Mouse (Mus musculus): ENCODE results near the gene Zfp618. TPM values are rescaled to one million over a fixed set of nuclear protein-coding genes. Genes with fewer than 3 reads are reported as not detected.

The Zfp618 gene
- polyA plus RNA-seq, 1 experiment from 2014 or later, result 6.7 TPM

GRCm38 (mm10) chr4:63158192-63158591 lies 192.8 kb downstream of the Zfp618 start:
- WGBS, result 88% methylated on average over 7 of the region's 7 CpGs
- Histone ChIP-seq H3K9ac (ENCODE audit: low read length) (no peak overlapping the region), H3K27ac (replicated peaks) (no peak overlapping the region), H3K27me3 (ENCODE audit: control insufficient read depth, insufficient read depth, low read length) (no peaks in the 10 kb centered on the region), H3K36me3 (ENCODE audit: control insufficient read depth, insufficient read depth, low read length) (no peaks in the 10 kb centered on the region), H3K9me3 (ENCODE audit: control insufficient read depth, low read length) (no peaks in the 10 kb centered on the region), H3K4me1 (replicated peaks; ENCODE audit: control insufficient read depth, insufficient read depth) (no peaks in the 10 kb centered on the region), H3K4me2 (replicated peaks; ENCODE audit: low read depth) (no peak overlapping the region), H3K4me3 (ENCODE audit: low read depth, low read length) (no peak overlapping the region)
- DNase-seq (ENCODE audit: low spot score) (no peak), ATAC-seq (ENCODE audit: low FRiP score, low TSS enrichment) (no peak)
- no peak for TF ChIP-seq CTCF (IDR thresholded peaks at IDR 0.05; ENCODE audit: low read depth)
- TF ChIP-seq EP300 (optimal IDR thresholded peaks at IDR 0.05), result no peak

GRCm38 (mm10) chr4:63158961-63159592 lies 193.7 kb downstream of the Zfp618 start:
- 15% methylated on average over 5 of the region's 5 CpGs for WGBS
- Histone ChIP-seq H3K9me3 (ENCODE audit: control insufficient read depth, low read length) (no peaks in the 10 kb centered on the region), H3K27me3 (ENCODE audit: control insufficient read depth, insufficient read depth, low read length) (no peaks in the 10 kb centered on the region), H3K4me3 (ENCODE audit: low read depth, low read length) (no peak overlapping the region), H3K4me1 (replicated peaks; ENCODE audit: control insufficient read depth, insufficient read depth) (no peaks in the 10 kb centered on the region), H3K4me2 (replicated peaks; ENCODE audit: low read depth) (no peak overlapping the region), H3K36me3 (ENCODE audit: control insufficient read depth, insufficient read depth, low read length) (no peaks in the 10 kb centered on the region), H3K27ac (replicated peaks) (peak overlapping the region; percentile 40; the same call in 1 of the 2 replicates), H3K9ac (ENCODE audit: low read length) (0 out of 2 replicates have a peak overlapping the region, but pooled peaks have one; percentile 23)
- DNase-seq (ENCODE audit: low spot score) (peak; percentile 92), ATAC-seq (ENCODE audit: low FRiP score, low TSS enrichment) (peak; percentile 81)
- TF ChIP-seq EP300 (optimal IDR thresholded peaks at IDR 0.05) (no peak), CTCF (IDR thresholded peaks at IDR 0.05; ENCODE audit: low read depth) (peak; percentile 99)

- no peak overlapping the region for H3K27ac ChIP-seq (replicated peaks)
- WGBS, result 86% methylated on average over 4 of the region's 4 CpGs
- no peak for ATAC-seq (ENCODE audit: low FRiP score, low TSS enrichment)
These were observed 200.3 kb downstream of the Zfp618 start for GRCm38 (mm10) chr4:63165636-63166035.

GRCm38 (mm10) chr4:63166323-63166722 lies 200.9 kb downstream of the Zfp618 start:
- Histone ChIP-seq H3K27ac (replicated peaks) (no peak overlapping the region), H3K9me3 (ENCODE audit: control insufficient read depth, low read length) (no peaks in the 10 kb centered on the region), H3K9ac (ENCODE audit: low read length) (no peak overlapping the region), H3K4me2 (replicated peaks; ENCODE audit: low read depth) (no peak overlapping the region), H3K4me3 (ENCODE audit: low read depth, low read length) (no peak overlapping the region), H3K4me1 (replicated peaks; ENCODE audit: control insufficient read depth, insufficient read depth) (no peaks in the 10 kb centered on the region), H3K36me3 (ENCODE audit: control insufficient read depth, insufficient read depth, low read length) (no peaks in the 10 kb centered on the region), H3K27me3 (ENCODE audit: control insufficient read depth, insufficient read depth, low read length) (no peaks in the 10 kb centered on the region)
- DNase-seq (ENCODE audit: low spot score) (no peak), ATAC-seq (ENCODE audit: low FRiP score, low TSS enrichment) (no peak)
- TF ChIP-seq CTCF (IDR thresholded peaks at IDR 0.05; ENCODE audit: low read depth), result no peak
- TF ChIP-seq EP300 (optimal IDR thresholded peaks at IDR 0.05), result no peak
- 78% methylated on average over 5 of the region's 5 CpGs for WGBS

More at GRCm38 (mm10) chr4:63165636-63166035, 200.3 kb downstream of the Zfp618 start:
- Histone ChIP-seq H3K36me3 (ENCODE audit: control insufficient read depth, insufficient read depth, low read length) (no peaks in the 10 kb centered on the region), H3K9ac (ENCODE audit: low read length) (no peak overlapping the region), H3K4me3 (ENCODE audit: low read depth, low read length) (no peak overlapping the region), H3K27me3 (ENCODE audit: control insufficient read depth, insufficient read depth, low read length) (no peaks in the 10 kb centered on the region), H3K9me3 (ENCODE audit: control insufficient read depth, low read length) (no peaks in the 10 kb centered on the region), H3K4me1 (replicated peaks; ENCODE audit: control insufficient read depth, insufficient read depth) (no peaks in the 10 kb centered on the region), H3K4me2 (replicated peaks; ENCODE audit: low read depth) (no peak overlapping the region)
- TF ChIP-seq EP300 (optimal IDR thresholded peaks at IDR 0.05) (no peak), CTCF (IDR thresholded peaks at IDR 0.05; ENCODE audit: low read depth) (no peak)
- no peak for DNase-seq (ENCODE audit: low spot score)

DNA sequence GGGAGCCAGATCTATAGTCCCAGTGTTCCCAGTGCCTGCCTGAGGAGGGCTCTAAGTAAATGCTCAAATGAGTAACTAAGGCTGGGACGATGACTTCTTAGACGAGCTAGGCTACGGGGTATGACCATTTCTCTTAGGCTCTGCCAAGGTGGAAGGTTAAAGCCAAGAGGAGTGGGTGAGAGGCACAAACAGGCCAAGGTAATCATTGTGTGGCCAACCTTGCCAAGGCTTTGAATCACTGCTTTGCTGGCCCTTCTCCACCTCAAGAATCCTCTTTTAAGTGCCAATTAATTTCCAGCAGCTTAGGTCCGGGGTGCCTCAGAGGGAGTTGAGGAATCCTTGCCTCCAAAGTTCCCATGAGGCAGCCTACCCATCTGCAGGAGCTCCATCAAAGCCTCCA lies 204.7 kb downstream of the Zfp618 start:
- Histone ChIP-seq H3K4me3 (ENCODE audit: low read depth, low read length) (no peak overlapping the region), H3K27ac (replicated peaks) (no peak overlapping the region), H3K9ac (ENCODE audit: low read length) (no peak overlapping the region), H3K27me3 (ENCODE audit: control insufficient read depth, insufficient read depth, low read length) (no peaks in the 10 kb centered on the region), H3K4me2 (replicated peaks; ENCODE audit: low read depth) (no peak overlapping the region), H3K36me3 (ENCODE audit: control insufficient read depth, insufficient read depth, low read length) (no peaks in the 10 kb centered on the region), H3K4me1 (replicated peaks; ENCODE audit: control insufficient read depth, insufficient read depth) (no peaks in the 10 kb centered on the region; the same call in 1 of the 2 replicates), H3K9me3 (ENCODE audit: control insufficient read depth, low read length) (no peaks in the 10 kb centered on the region)
- DNase-seq (ENCODE audit: low spot score) (no peak), ATAC-seq (ENCODE audit: low FRiP score, low TSS enrichment) (no peak)
- TF ChIP-seq EP300 (optimal IDR thresholded peaks at IDR 0.05) (no peak), CTCF (IDR thresholded peaks at IDR 0.05; ENCODE audit: low read depth) (no peak)
- WGBS, result 77% methylated on average over 4 of the region's 4 CpGs

DNA sequence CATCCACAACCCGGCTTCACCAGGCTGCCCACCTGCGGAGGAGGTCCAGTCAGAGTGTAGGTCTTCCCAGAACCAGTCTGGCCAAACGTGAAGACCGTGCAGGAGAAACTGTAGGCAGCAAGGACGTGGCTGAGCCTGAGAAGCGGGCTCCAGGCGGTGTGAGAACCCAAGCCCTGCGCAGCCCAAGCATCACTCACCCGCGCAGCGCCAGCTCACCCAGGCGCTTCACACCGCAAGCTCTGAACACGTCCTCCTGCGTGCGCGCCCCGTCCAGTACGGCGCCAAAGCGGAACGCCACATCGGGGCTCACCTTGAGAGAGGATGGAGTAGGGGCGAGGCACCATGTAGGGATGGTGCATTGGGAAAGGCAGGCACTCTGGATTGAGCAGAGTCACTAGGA lies 205.7 kb downstream of the Zfp618 start:
- H3K27ac ChIP-seq (replicated peaks), result no peak overlapping the region
- no peak overlapping the region for H3K4me3 ChIP-seq (ENCODE audit: low read depth, low read length)
- no peaks in the 10 kb centered on the region for H3K36me3 ChIP-seq (ENCODE audit: control insufficient read depth, insufficient read depth, low read length)
- H3K9ac ChIP-seq (ENCODE audit: low read length), result no peak overlapping the region
- DNase-seq (ENCODE audit: low spot score) (peak; percentile 43), ATAC-seq (ENCODE audit: low FRiP score, low TSS enrichment) (peak; percentile 38; the same call in 1 of the 2 replicates)
- WGBS, result 25% methylated on average over 24 of the region's 24 CpGs
- no peaks in the 10 kb centered on the region; the same call in 1 of the 2 replicates for H3K4me1 ChIP-seq (replicated peaks; ENCODE audit: control insufficient read depth, insufficient read depth)
- peak overlapping the region; percentile 32; the same call in 1 of the 2 replicates for H3K4me2 ChIP-seq (replicated peaks; ENCODE audit: low read depth)
- no peaks in the 10 kb centered on the region for H3K27me3 ChIP-seq (ENCODE audit: control insufficient read depth, insufficient read depth, low read length)
- no peaks in the 10 kb centered on the region for H3K9me3 ChIP-seq (ENCODE audit: control insufficient read depth, low read length)
- TF ChIP-seq CTCF (IDR thresholded peaks at IDR 0.05; ENCODE audit: low read depth), result no peak
- no peak for TF ChIP-seq EP300 (optimal IDR thresholded peaks at IDR 0.05)
